Mouse (Mus musculus) thymus, postnatal 14 days (tissue): ENCODE measurements around the gene Abcg3.
"Not testable (repeated sequence)": the region's sequence is repeated elsewhere in the genome, so short reads cannot be mapped to it uniquely, and the experiment has no call there.

Experiments used
- DNase-seq: peaks from one replicate; pipeline ENCODE4 v3.0.0; 2021

Gene Abcg3

DNA sequence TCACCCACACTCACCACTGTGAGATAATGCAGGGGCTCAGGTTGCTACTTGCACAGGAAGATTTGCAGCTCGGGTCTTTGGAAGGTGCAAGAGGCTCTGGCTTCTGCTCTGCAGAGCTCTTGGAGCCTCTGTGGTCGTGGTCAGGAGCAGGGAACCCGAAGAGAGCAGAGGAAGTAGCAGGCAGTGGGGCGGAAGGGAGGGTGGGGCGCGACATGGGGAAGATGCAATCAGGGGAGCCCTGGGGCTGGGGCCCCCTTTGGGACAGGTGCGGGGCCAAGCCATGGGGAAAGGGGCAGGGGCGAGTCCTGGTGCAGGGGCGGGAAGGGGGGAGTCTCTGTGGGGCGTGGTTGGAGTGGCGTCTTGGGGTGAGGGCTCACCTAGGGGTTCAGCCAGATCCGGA lies at the start of gene Abcg3:
Gene Abcg3 (minus strand): TSS at position 184 of the 400 bp plus-strand sequence.
- peak; percentile 89 for DNase-seq

- DNase-seq = no peak
Measured at GRCm38 (mm10) chr5:105012551-105012950, 30.0 kb upstream of the Abcg3 start.

DNA sequence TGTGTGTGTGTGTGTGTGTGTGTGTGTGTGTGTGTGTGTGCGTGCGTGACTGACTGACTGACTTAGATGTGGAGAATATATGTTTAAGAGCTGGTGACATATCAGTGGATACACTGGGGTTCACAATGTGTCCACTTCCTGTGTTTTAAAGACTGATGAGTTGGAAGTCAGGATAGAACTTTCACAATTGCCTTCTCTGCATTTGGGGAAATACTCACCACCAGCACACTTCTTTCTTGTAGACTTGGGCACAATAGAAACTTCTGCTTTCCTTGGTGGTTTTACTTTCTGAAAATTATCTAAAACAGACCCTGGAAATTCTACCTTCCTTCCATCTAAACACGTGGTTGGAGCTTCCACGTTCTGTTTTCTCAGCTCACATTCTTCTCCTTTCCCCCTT lies 29.1 kb upstream of the Abcg3 start:
- no peak for DNase-seq

- DNase-seq = peak; percentile 67
Measured at GRCm38 (mm10) chr5:105010376-105010775, 27.9 kb upstream of the Abcg3 start.

DNA sequence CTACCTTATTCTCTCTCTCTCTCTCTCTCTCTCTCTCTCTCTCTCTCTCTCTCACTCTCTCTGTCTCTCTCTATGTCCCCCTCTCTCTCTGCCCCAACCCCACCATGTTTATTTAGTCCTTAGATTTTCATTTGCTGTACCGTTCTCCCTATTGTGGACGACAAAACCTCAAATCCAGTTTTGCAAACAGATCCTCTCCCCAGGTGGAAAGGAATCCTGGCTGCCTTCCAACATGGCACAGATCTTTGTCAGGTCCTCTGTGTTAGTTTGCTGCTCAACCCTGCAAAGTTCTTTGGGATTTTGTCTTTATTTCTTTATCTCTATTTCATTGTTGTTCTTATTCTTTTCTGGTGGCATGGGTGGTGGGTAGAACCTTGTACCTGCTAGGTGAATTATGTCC lies 6.9 kb upstream of the Abcg3 start:
- no peak for DNase-seq

- peak; percentile 18 for DNase-seq
Measured at GRCm38 (mm10) chr5:104988000-104988399, 5.5 kb upstream of the Abcg3 start.

DNA sequence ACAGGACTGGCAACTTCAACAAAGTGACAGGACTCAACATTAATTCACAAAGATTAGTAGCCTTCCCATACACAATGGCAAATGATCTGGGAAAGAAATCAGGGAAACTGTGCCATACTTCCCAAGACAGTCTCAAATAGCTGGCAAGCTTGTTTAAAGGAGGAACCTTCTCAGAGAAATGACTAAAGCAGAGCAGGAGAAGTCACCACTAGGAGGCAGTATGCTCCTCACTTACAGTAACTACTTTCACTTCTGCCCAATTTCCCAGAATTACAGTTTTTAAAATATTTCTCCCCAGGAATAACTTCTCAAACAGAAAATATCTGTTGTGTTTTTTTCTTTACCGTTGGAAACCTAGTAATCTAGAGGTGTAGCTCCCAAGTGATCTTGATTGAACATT lies 4.2 kb upstream of the Abcg3 start:
- DNase-seq = peak; percentile 79

DNA sequence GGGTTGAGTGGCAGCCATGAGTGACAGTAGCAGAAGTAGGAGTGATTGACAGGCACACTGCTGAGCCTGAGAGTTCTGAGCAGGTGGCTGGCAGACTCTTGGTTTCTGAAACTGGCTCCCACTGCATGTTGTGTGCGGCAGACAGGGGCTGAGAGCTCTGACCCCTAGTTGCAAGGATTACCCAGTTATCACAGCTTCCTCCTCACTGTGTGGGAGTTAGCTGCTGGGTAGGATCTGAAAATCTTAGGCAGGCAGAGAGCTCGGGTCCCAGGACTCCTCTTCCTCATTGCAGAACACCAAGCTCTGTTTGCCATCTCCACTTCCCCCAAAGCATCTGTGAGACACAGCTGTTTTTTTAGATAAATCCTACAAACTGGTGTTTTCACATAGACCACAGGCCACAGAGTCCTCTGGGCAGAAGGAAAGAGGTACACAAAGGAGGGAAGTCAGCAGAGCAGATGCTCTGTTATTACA lies 3.4 kb downstream of the Abcg3 start:
- peak; percentile 60 for DNase-seq

DNA sequence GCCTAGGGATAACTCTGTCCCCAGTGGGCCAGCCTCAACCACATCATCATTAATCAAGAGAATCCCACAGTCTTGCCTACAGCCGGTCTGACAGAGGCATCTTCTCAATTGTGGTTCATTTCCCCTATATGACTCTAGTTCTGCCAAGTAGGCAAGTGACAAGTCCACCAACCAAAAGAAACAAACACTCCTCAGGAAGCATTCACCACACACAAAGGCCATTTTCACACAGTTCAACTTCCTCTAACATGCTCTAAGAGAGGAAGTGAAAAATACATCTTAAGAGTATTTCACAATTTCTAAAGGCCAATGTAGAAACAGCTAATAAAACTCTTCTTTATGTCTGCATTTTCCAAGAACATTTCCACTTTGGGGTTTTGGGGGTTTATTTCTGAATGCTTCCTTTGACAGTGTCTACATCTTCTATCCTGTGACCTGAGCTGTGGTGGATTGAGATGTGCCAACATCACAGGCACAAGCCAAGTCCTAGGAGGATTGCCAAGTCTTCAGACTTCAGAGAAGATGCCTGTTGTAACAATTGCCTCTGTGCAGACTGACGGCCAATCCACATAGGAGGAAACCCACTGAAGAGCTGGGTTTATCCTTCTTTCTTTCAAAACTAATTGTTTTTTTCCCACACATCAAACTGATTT lies 24.3 kb downstream of the Abcg3 start:
- DNase-seq = no peak

GRCm38 (mm10) chr5:104955208-104955607 lies 27.3 kb downstream of the Abcg3 start:
- DNase-seq = no peak

GRCm38 (mm10) chr5:104946951-104947350 lies 35.6 kb downstream of the Abcg3 start:
- DNase-seq = no peak

- no peak for DNase-seq
Measured at GRCm38 (mm10) chr5:104934148-104934547, 48.4 kb downstream of the Abcg3 start.

- not testable (repeated sequence) for DNase-seq
Measured at GRCm38 (mm10) chr5:104906556-104906955, 76.0 kb downstream of the Abcg3 start.
